Mouse (Mus musculus): Measurements from ENCODE around the gene Ticam1. TPM values are rescaled to one million over a fixed set of nuclear protein-coding genes. Genes with fewer than 3 reads are reported as not detected.
A peak's percentile ranks its signal among the peaks of the same experiment; 100 is the strongest.

Gene Ticam1
- polyA plus RNA-seq, 1 experiment from 2014 or later = 36.1 TPM

DNA sequence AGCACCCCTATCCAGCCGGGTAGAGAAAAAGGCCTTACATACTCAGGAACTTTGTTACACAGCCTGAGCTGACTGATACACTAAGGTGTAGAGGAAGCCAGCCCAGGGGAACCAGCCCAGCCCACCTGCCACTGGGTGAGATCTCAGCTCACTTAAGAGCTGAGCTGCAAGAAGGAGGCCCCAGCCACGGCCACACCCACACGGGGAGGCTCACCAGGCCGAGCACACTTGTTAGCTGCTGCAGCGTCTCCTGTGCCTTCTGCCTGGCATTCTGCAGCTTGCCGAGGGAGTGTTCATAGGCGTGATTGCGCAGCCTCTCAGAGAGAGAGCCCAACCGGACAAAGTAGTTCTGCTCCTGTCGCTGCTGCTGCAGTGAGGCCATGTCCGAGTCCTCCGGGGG, 4.6 kb upstream of the Ticam1 start:
- peaks cover 4% of the 10 kb centered on the region for H3K79me2 ChIP-seq (ENCODE audit: inconsistent target)
- 69% methylated on average over 11 of the region's 12 CpGs for WGBS (ENCODE audit: missing documents)
- H3K36me3 ChIP-seq (ENCODE audit: inconsistent target) = peaks cover 67% of the 10 kb centered on the region
- no peak overlapping the region for H3K4me3 ChIP-seq (ENCODE audit: inconsistent target)
- no peak overlapping the region for H3K27ac ChIP-seq

DNA sequence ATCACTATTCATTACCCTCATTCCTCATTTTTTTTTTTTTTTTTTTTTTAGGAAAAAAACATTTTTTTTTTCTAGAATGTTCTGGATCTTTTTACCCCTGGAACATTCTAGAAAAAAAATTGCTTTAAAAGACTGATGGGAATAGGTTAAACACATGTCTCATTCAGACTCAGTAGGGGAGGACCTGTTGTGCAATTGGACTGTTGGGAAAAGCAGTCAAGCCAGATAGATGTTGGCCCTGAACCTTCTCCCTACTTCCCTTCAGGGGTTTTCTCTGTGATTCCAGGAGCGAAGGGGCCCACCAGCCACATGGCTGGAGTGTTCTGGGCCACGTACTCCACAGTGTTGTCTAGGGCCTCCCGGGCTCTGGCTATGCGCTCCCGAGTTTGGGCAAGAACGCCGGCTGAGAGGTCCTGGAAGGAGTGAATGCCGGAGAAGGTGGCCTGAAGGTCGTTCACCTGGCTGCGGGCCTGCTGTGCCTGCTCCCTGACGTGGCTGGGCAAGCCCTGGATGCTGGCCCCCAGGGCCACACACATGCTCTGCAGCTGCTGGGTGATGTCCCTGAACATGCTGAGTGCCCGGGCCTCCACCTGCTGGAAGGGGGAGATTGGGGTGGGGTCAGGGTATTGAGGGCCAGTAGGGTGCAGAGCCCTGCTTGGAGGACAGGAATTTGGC, 3.0 kb upstream of the Ticam1 start:
- H3K27ac ChIP-seq = no peak overlapping the region
- 95% methylated on average over 12 of the region's 12 CpGs for WGBS (ENCODE audit: missing documents)
- peaks cover 20% of the 10 kb centered on the region for H3K79me2 ChIP-seq (ENCODE audit: inconsistent target)
- peaks cover 51% of the 10 kb centered on the region for H3K36me3 ChIP-seq (ENCODE audit: inconsistent target)
- no peak overlapping the region for H3K4me3 ChIP-seq (ENCODE audit: inconsistent target)

GRCm38 (mm10) chr17:56278340-56278739, 1.8 kb upstream of the Ticam1 start:
- peaks cover 42% of the 10 kb centered on the region for H3K36me3 ChIP-seq (ENCODE audit: inconsistent target)
- H3K27ac ChIP-seq = 0 out of 2 replicates have a peak overlapping the region, but pooled peaks have one; percentile 85
- 99% methylated on average over 5 of the region's 5 CpGs for WGBS (ENCODE audit: missing documents)
- H3K4me3 ChIP-seq (ENCODE audit: inconsistent target) = no peak overlapping the region
- peaks cover 33% of the 10 kb centered on the region for H3K79me2 ChIP-seq (ENCODE audit: inconsistent target)

DNA sequence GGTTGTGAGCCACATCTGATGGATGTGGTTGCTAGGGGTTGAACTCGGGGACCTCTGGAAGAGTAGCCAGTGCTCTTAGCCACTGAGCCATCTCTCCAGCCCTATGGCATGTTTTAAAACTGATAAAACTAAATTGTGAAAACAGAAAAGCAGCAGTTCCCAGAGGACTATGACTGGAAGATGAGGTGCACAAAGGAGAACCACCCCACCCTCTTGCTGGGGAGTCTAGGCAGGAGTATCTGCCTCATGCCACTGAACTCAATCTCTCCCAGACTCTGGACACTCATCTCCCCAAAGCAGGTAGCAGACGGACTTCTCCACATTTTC, 944 bp upstream of the Ticam1 start:
- H3K4me3 ChIP-seq (ENCODE audit: inconsistent target) = no peak overlapping the region
- H3K79me2 ChIP-seq (ENCODE audit: inconsistent target) = peaks cover 41% of the 10 kb centered on the region
- peak overlapping the region; percentile 85 for H3K27ac ChIP-seq
- peaks cover 35% of the 10 kb centered on the region for H3K36me3 ChIP-seq (ENCODE audit: inconsistent target)
- WGBS (ENCODE audit: missing documents) = 61% methylated on average over 2 of the region's 2 CpGs

- Histone ChIP-seq H3K36me3 (ENCODE audit: inconsistent target) (peaks cover 36% of the 10 kb centered on the region), H3K4me3 (ENCODE audit: inconsistent target) (peak overlapping the region; percentile 85), H3K27ac (peak overlapping the region; percentile 85), H3K79me2 (ENCODE audit: inconsistent target) (peaks cover 57% of the 10 kb centered on the region)
- 3% methylated on average over 4 of the region's 5 CpGs for WGBS (ENCODE audit: missing documents)
Observed at GRCm38 (mm10) chr17:56275842-56276480, 625 bp downstream of the Ticam1 start.

DNA sequence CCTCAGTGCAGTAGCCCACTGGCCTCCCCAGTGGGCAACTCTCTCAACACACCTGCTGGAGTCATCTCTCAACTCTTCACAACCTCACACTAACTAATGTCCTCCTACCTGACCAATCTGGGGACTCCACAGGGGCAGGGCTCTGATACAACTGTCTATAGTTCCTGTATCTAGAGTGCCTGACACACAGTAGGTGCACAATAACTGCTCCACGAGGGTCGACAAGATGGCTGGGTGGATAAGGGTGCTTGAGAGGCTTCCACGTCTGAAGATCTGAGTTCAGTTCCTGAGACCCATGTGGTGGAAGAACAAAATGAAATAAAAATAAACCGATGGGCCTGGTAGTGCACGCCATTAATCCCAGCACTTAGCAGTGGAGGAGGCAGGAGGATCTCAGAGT, 2.6 kb downstream of the Ticam1 start:
- no peak overlapping the region for H3K4me3 ChIP-seq (ENCODE audit: inconsistent target)
- H3K27ac ChIP-seq = peak overlapping the region; percentile 28; the same call in 1 of the 2 replicates
- 91% methylated on average over 5 of the region's 5 CpGs for WGBS (ENCODE audit: missing documents)
- peaks cover 69% of the 10 kb centered on the region for H3K79me2 ChIP-seq (ENCODE audit: inconsistent target)
- peaks cover 34% of the 10 kb centered on the region for H3K36me3 ChIP-seq (ENCODE audit: inconsistent target)

GRCm38 (mm10) chr17:56273482-56273881, 3.1 kb downstream of the Ticam1 start:
- Histone ChIP-seq H3K27ac (peak overlapping the region; percentile 28), H3K79me2 (ENCODE audit: inconsistent target) (peaks cover 69% of the 10 kb centered on the region), H3K4me3 (ENCODE audit: inconsistent target) (no peak overlapping the region), H3K36me3 (ENCODE audit: inconsistent target) (peaks cover 31% of the 10 kb centered on the region)
- WGBS (ENCODE audit: missing documents) = 84% methylated on average over 7 of the region's 7 CpGs

GRCm38 (mm10) chr17:56272644-56273043, 3.9 kb downstream of the Ticam1 start:
- Histone ChIP-seq H3K27ac (peak overlapping the region; percentile 28), H3K79me2 (ENCODE audit: inconsistent target) (peaks cover 69% of the 10 kb centered on the region), H3K36me3 (ENCODE audit: inconsistent target) (peaks cover 27% of the 10 kb centered on the region), H3K4me3 (ENCODE audit: inconsistent target) (no peak overlapping the region)
- 71% methylated on average over 2 of the region's 3 CpGs for WGBS (ENCODE audit: missing documents)

GRCm38 (mm10) chr17:56271609-56272253, 4.9 kb downstream of the Ticam1 start:
- Histone ChIP-seq H3K27ac (no peak overlapping the region), H3K79me2 (ENCODE audit: inconsistent target) (peaks cover 69% of the 10 kb centered on the region), H3K36me3 (ENCODE audit: inconsistent target) (peaks cover 27% of the 10 kb centered on the region), H3K4me3 (ENCODE audit: inconsistent target) (no peak overlapping the region)
- 95% methylated on average over 11 of the region's 12 CpGs for whole genome bisulfite sequencing (ENCODE audit: missing documents)

DNA sequence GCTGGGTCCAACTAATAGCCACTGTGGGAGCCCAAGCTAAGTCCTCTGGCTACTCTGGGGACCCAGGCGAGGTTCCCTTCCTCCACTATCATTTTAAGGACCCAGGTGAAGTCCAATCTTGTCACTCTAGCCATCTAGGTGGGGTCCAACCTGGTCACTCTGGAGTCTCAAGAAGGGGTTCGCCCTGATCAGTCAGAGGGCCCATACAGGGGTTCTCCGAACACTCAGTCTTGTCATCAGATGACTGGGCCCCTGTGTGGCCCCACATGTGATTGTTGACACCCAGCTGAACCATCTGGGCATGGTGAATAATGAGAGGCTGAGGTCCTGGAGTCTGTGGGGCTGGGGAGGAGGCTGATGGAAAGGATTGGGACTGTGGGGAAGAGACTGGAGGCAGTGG, 6.8 kb downstream of the Ticam1 start:
- Histone ChIP-seq H3K4me3 (ENCODE audit: inconsistent target) (no peak overlapping the region), H3K36me3 (ENCODE audit: inconsistent target) (peaks cover 27% of the 10 kb centered on the region), H3K79me2 (ENCODE audit: inconsistent target) (peaks cover 50% of the 10 kb centered on the region), H3K27ac (peak overlapping the region; percentile 82)
- WGBS (ENCODE audit: missing documents) = 87% methylated on average over 3 of the region's 3 CpGs

GRCm38 (mm10) chr17:56269153-56269630, 7.4 kb downstream of the Ticam1 start:
- Histone ChIP-seq H3K4me3 (ENCODE audit: inconsistent target) (peak overlapping the region; percentile 32), H3K79me2 (ENCODE audit: inconsistent target) (peaks cover 45% of the 10 kb centered on the region), H3K36me3 (ENCODE audit: inconsistent target) (peaks cover 27% of the 10 kb centered on the region), H3K27ac (peak overlapping the region; percentile 82)
- WGBS (ENCODE audit: missing documents) = 14% methylated on average over 12 of the region's 12 CpGs

DNA sequence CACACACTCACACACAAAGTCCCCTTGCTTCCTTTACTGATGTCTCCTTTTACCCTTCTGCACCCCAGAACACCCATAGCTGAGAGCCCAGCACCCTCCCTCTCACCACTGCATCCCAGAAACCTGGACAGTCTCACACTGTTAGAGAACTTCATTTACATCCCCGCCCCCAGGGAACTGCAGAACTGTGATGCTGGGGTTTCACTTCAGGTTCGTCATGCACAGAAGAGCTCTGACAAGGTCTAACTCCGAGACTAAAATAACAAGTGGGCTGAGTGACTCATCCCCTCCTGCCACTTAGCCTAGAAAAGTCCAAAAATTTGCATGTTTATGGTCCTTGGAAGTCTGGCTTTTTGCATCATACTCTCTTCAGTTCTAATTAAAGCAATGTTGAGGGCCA, 10.3 kb downstream of the Ticam1 start:
- 5% methylated on average over 3 of the region's 3 CpGs for WGBS (ENCODE audit: missing documents)
- H3K27ac ChIP-seq = peak overlapping the region; percentile 95
- H3K36me3 ChIP-seq (ENCODE audit: inconsistent target) = peaks cover 15% of the 10 kb centered on the region; the same call in 1 of the 2 replicates
- peaks cover 21% of the 10 kb centered on the region; the same call in 1 of the 2 replicates for H3K79me2 ChIP-seq (ENCODE audit: inconsistent target)
- H3K4me3 ChIP-seq (ENCODE audit: inconsistent target) = no peak overlapping the region

- Histone ChIP-seq H3K36me3 (ENCODE audit: inconsistent target) (peaks cover 15% of the 10 kb centered on the region; the same call in 1 of the 2 replicates), H3K27ac (peak overlapping the region; percentile 95), H3K79me2 (ENCODE audit: inconsistent target) (peaks cover 21% of the 10 kb centered on the region; the same call in 1 of the 2 replicates), H3K4me3 (ENCODE audit: inconsistent target) (no peak overlapping the region)
- WGBS (ENCODE audit: missing documents) = 13% methylated on average over 3 of the region's 3 CpGs
Observed at GRCm38 (mm10) chr17:56265869-56266268, 10.7 kb downstream of the Ticam1 start.

- 36% methylated on average over 4 of the region's 4 CpGs for WGBS (ENCODE audit: missing documents)
- H3K4me3 ChIP-seq (ENCODE audit: inconsistent target) = no peak overlapping the region
Observed at GRCm38 (mm10) chr17:56265011-56265410, 11.6 kb downstream of the Ticam1 start.

DNA sequence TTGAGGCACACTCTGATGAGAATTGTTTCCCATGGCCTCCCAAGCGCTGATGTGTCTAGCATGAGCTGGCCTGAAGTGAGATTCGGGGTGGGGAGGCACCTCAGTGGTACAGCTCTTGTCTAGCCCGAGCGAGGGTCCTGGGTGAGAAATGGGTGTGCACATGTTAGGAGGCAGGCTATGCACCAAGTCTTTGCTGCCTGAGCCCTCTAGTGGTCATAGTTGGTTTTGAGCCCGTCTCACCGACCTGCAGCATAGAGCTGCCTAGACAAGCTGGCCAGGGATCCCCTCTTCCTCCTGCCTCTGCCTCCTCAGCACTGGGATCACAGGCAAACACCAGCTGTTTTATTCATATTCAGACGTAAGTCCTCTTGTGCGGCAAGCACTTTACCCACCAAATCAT, 12.6 kb downstream of the Ticam1 start:
- 43% methylated on average over 8 of the region's 8 CpGs for WGBS (ENCODE audit: missing documents)
- peaks cover 28% of the 10 kb centered on the region for H3K79me2 ChIP-seq (ENCODE audit: inconsistent target)
- peaks cover 25% of the 10 kb centered on the region for H3K36me3 ChIP-seq (ENCODE audit: inconsistent target)
- H3K27ac ChIP-seq = peak overlapping the region; percentile 95
- H3K4me3 ChIP-seq (ENCODE audit: inconsistent target) = no peak overlapping the region

More at GRCm38 (mm10) chr17:56265011-56265410, 11.6 kb downstream of the Ticam1 start:
- peaks cover 21% of the 10 kb centered on the region for H3K79me2 ChIP-seq (ENCODE audit: inconsistent target)
- H3K36me3 ChIP-seq (ENCODE audit: inconsistent target) = peaks cover 15% of the 10 kb centered on the region; the same call in 1 of the 2 replicates
- peak overlapping the region; percentile 95 for H3K27ac ChIP-seq

All from macrophage (primary cell).